Mouse (Mus musculus) liver, adult 2 months (tissue): ENCODE data around the gene Pemt. TPM values are rescaled to one million over a fixed set of nuclear protein-coding genes. Genes with fewer than 3 reads are reported as not detected.
A peak's percentile ranks its signal among the peaks of the same experiment; 100 is the strongest.

Experiments
- DNase-seq: peaks from one replicate; pipeline ENCODE4 v3.0.0-alpha.2; 2011; ENCODE audit warnings: low read depth, low spot score; ENCODE audit errors: extremely low read depth
- H3K27ac ChIP-seq: fragments of 200-500 bp; replicated peaks from 2 replicates; pipeline ENCODE4 v1.5.1; 2012; ENCODE audit warnings: low read depth, mild to moderate bottlenecking, control low read depth, inconsistent platforms, low read length; ENCODE audit not compliant: insufficient read depth
- H3K27me3 ChIP-seq: fragments of 200-500 bp; 2 replicates; pipeline ENCODE4 v1.6.1; 2012; ENCODE audit warnings: mild to moderate bottlenecking, moderate library complexity, low read length, inconsistent platforms; ENCODE audit not compliant: control insufficient read depth, insufficient read depth
- H3K36me3 ChIP-seq: fragments of 200-500 bp; 2 replicates; pipeline ENCODE4 v1.6.1; 2012; ENCODE audit warnings: low read length, inconsistent platforms; ENCODE audit not compliant: control insufficient read depth, insufficient read depth
- H3K4me1 ChIP-seq: fragments of 200-500 bp; 2 replicates; pipeline ENCODE4 v1.6.1; 2011; ENCODE audit warnings: low read length; ENCODE audit not compliant: control insufficient read depth, insufficient read depth
- H3K4me3 ChIP-seq: fragments of 200-500 bp; 2 replicates; pipeline ENCODE4 v1.5.1; 2011; ENCODE audit warnings: low read depth, mild to moderate bottlenecking, control low read depth, low read length, moderate library complexity; ENCODE audit not compliant: insufficient read depth
- H3K79me2 ChIP-seq: fragments of 200-500 bp; 2 replicates; pipeline ENCODE4 v1.6.1; 2012; ENCODE audit warnings: inconsistent platforms, mild to moderate bottlenecking, low read length, moderate library complexity; ENCODE audit not compliant: control insufficient read depth, insufficient read depth
- H3K9ac ChIP-seq: fragments of 200-500 bp; 2 replicates; pipeline ENCODE4 v1.6.1; 2012; ENCODE audit warnings: low read depth, mild to moderate bottlenecking, control low read depth, inconsistent platforms, low read length
- CTCF ChIP-seq: fragments of 200-500 bp; IDR thresholded peaks from 2 replicates; pipeline ENCODE4 v1.5.1; 2011; ENCODE audit warnings: low read depth, low read length, control low read depth
- POLR2A ChIP-seq: fragments of 200-500 bp; IDR thresholded peaks from 2 replicates; pipeline ENCODE4 v1.6.1; 2011; ENCODE audit warnings: low read length, control low read depth; ENCODE audit not compliant: insufficient read depth; ENCODE audit errors: extremely low read depth
- WGBS: fragments of 180-500 bp; shearing (Covaris S2); methylation state at CpG from one replicate; pipeline ENCODE4 v1.1.7; 2018; 5-methylcytosine and 5-hydroxymethylcytosine counted together
- polyA plus RNA-seq: library from polyadenylated mRNA; depleted of rRNA; stranded (reverse); fragments of >200 nt; gene quantifications from 2 replicates; pipeline ENCODE4 v1.2.3, GENCODE M21; 2012; rRNA removed
- total RNA-seq: library from RNA; depleted of rRNA; stranded (reverse); fragments of >200 nt; gene quantifications from 2 replicates; pipeline ENCODE4 v1.2.3, GENCODE M21; 2014; rRNA removed

The Pemt gene
- total RNA-seq (432 and 472 TPM in 2 replicates), polyA plus RNA-seq (1,369 and 1,396 TPM in 2 replicates)

DNA sequence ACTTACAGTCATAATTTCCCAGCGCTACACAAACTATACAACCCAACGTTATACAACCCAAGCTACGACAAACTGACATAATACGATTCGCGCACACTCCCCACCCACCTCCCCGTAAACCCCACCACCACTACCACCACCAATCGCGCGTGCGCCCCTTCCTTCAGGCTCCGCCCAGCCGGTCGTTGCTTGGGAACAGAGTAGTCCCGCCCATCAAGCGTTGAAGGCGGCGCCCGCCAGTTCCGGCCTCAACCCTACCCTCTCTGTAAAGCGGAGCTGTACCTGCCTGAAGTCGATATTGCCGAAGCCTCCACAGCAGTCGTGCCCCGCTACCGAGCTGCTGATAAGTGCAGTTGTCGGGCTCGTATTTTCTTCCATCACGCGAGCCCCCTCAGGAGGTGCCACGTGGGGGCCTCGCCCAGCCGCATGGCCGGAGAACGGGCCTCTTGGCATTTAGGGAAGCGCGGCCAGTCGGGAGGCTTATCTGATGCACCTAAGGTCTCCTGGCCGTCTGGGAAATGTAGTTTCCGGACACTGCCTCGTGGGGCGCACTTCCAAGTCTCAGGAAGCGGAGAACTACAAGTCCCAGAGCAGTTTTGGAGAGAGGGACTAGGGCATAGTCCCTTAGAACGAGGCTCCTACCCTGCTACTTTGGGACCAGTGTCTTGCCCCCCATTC, at the start of gene Pemt:
Gene Pemt, minus strand, starts transcription at position 432 of the 678 bp plus-strand sequence.
- H3K36me3 ChIP-seq, result no peaks in the 10 kb centered on the region
- H3K27ac ChIP-seq, result peak within 1 kb of the TSS; percentile 87
- under 1% methylated on average over 44 of the region's 44 CpGs for WGBS
- TF ChIP-seq POLR2A (0 out of 2 replicates have a peak, but pooled peaks have one; percentile 23), CTCF (peak; percentile 18; the same call in 1 of the 2 replicates)
- H3K4me3 ChIP-seq, result peak within 1 kb of the TSS; percentile 72
- peak; percentile 92 for DNase-seq
- H3K4me1 ChIP-seq, result peaks cover 19% of the 10 kb centered on the region
- peak within 1 kb of the TSS; percentile 77 for H3K9ac ChIP-seq
- H3K79me2 ChIP-seq, result no peaks in the 10 kb centered on the region
- H3K27me3 ChIP-seq, result no peaks in the 10 kb centered on the region

DNA sequence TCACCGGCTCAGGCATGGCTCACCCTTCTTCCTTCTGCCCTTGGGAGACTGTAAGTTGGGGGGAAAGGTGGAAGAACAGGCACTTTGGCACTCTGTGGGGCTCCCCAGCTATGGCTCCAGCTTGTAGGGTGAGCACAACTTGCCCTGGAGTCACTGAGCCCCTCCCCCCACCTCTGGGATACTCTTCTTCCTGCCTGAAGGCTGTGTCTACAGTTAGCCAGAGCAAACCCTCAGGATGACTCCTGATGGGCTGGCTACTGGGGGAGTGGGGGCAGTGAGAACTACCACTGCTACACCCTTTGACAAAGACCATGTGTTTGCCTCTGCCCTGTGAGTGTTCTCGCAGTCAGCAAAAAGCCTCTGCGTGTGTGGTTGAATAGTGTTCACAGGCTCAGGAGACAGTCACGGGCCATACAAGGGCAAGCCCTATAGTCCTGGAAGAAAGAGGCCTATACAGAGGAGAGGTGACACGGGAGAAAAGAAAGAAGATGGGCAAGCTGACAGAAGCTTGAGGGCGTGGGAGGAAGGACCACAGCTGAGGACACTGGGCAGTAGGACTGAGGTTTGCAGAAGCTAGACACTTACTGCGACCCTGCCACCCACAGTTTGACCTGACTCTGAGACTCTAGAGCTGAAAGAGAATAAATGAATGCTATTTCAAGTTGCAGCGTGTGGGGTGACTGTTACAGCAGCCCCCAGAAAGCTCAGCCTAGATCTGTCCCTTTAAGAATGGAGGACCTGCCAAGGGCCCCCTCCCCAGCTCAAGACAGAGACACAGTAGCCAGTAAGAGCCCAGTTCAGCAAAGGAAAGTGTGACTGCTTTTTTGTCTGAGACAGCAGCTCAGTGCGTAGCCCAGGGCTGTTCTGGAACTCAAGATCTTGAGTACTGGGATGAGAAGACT, 48.9 kb upstream of the Pemt start:
- Histone ChIP-seq H3K27ac (no peak overlapping the region), H3K9ac (no peak overlapping the region), H3K27me3 (no peaks in the 10 kb centered on the region), H3K36me3 (no peaks in the 10 kb centered on the region), H3K79me2 (no peaks in the 10 kb centered on the region), H3K4me3 (no peak overlapping the region), H3K4me1 (no peaks in the 10 kb centered on the region)
- TF ChIP-seq CTCF (no peak), POLR2A (no peak)
- WGBS, result 86% methylated on average over 9 of the region's 9 CpGs
- DNase-seq, result no peak

DNA sequence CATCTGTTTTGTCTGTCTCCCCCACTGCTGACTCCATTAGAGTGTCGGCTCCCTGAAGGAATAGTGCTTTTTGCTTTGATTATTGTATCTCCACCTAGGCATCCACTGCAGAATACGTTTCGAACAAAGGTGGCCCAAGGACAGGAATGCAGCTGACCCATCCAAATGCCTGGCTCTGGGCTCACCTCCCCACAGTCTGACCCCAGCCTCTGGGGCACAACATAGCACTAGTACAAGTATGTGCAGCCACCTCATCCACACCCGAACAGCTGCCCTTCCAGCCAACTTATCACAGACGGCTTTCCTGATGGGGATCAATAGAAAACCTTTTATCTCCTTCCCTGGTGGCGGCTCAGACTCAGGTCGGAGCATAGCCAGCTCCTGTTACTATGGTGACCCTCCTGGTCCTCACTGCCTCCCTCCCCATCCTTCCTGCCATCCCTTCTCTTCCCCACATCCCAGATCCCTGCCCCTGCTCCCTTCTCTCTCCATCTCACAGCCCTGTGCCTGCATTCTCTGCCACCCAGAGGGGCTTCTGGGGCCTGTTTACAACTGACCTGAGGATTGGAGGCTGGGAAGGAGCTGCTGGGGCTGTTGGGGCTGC, 47.8 kb upstream of the Pemt start:
- Histone ChIP-seq H3K9ac (no peak overlapping the region), H3K27ac (no peak overlapping the region), H3K4me1 (no peaks in the 10 kb centered on the region), H3K4me3 (no peak overlapping the region), H3K27me3 (no peaks in the 10 kb centered on the region), H3K79me2 (no peaks in the 10 kb centered on the region), H3K36me3 (no peaks in the 10 kb centered on the region)
- no peak for DNase-seq
- WGBS, result 71% methylated on average over 7 of the region's 7 CpGs
- TF ChIP-seq CTCF (no peak), POLR2A (no peak)

DNA sequence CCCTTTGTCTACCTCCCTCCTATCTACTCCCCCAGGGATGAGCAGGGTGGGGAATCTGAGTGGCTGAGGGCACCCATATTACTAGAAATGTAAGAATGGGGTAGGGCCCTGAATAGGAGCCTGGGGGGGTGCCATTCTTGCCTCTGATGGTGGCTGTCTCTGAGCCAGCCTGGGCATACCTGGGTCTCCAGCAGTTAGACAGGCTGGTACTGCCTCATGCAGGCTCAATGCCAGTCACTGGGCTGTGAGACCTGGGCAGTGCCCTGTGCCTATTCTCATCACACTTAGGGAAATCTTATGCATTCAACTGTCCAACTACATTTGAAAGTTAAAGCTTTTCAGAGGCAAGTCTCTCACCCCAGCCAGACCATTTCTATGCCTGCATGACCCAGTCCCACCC, 46.9 kb upstream of the Pemt start:
- no peak overlapping the region for H3K27ac ChIP-seq
- H3K9ac ChIP-seq, result no peak overlapping the region
- no peaks in the 10 kb centered on the region for H3K27me3 ChIP-seq
- H3K79me2 ChIP-seq, result no peaks in the 10 kb centered on the region
- no peak for DNase-seq
- TF ChIP-seq POLR2A (no peak), CTCF (no peak)
- H3K4me1 ChIP-seq, result no peaks in the 10 kb centered on the region
- no peak overlapping the region for H3K4me3 ChIP-seq
- no peaks in the 10 kb centered on the region for H3K36me3 ChIP-seq

DNA sequence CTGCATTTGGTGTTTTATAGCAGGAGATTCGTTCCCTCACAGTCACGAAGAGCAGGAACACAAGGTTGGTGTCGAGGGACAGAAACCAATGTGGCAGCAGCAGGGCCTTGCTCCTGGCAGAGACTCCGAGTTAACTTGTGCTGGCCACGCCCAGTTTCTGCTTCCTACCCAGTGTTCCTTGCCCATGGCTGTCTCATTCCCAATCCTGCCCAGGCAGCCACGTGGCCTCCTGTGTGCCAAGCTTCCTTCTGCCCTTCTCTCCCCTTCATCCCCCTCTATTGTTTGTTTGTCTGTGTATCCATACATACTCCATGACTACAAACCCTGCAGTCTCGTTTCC, 45.1 kb upstream of the Pemt start:
- no peak for TF ChIP-seq CTCF
- no peak for TF ChIP-seq POLR2A
- Histone ChIP-seq H3K79me2 (no peaks in the 10 kb centered on the region), H3K27ac (no peak overlapping the region), H3K4me1 (no peaks in the 10 kb centered on the region), H3K36me3 (no peaks in the 10 kb centered on the region), H3K4me3 (no peak overlapping the region), H3K27me3 (no peaks in the 10 kb centered on the region), H3K9ac (no peak overlapping the region)
- WGBS, result 87% methylated on average over 7 of the region's 7 CpGs
- no peak for DNase-seq
